Mouse (Mus musculus) cerebellum, adult 11 months (tissue): ENCODE measurements around the gene Nat8f6.
"Not testable (repeated sequence)": the region's sequence is repeated elsewhere in the genome, so short reads cannot be mapped to it uniquely, and the experiment has no call there.

Source experiments
- DNase-seq: peaks from one replicate; pipeline ENCODE4 v3.0.0; 2022

The Nat8f6 gene

DNA sequence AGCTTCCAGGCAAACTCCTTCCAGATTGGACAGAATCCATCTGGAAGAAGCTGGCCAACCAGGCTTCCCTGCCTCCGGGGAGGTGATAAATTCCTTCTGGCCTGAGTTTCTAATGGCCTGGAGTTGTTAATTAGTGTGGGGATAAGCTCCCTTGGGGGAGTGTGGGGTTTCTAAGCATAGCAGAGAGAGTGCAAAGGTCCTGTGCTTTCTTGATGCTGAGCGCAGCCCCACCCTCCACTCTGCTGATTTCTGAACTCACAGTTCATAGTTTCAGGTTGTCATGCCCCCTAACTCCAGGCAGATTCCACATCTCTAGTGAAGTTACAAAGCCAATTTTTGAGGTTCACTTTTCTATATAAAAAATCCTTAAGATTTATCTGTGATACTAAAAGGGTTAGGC, 14.3 kb upstream of the Nat8f6 start:
- DNase-seq: not testable (repeated sequence)

DNA sequence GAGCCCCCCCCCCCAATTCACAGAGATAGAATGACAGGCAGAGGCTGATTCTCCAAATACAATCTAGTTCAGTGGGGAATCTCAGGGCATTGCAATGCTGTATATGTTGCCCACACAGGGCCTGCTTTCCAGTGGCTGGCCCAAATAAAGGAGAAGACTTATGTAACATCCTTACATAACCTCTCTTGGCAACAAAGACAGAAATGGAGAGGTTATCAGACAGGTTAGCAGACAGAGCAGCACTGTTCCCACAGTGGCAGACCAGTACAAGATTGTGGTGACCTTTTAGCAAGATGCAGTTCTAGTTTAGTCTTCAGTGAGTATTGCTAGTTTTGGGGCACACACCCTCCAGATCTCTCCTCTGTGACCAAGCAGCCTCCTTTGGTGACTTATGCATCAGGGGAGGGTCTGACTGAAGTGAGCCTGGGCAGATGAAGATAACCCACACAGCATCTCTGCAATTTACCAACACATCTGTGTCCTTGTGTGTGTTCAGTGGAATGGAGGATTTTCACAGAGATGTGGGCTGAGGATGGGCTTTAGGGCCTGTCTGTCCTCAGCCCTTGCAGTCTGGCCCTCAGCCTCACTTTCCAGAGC, 13.8 kb upstream of the Nat8f6 start:
- DNase-seq: peak; percentile 12

DNA sequence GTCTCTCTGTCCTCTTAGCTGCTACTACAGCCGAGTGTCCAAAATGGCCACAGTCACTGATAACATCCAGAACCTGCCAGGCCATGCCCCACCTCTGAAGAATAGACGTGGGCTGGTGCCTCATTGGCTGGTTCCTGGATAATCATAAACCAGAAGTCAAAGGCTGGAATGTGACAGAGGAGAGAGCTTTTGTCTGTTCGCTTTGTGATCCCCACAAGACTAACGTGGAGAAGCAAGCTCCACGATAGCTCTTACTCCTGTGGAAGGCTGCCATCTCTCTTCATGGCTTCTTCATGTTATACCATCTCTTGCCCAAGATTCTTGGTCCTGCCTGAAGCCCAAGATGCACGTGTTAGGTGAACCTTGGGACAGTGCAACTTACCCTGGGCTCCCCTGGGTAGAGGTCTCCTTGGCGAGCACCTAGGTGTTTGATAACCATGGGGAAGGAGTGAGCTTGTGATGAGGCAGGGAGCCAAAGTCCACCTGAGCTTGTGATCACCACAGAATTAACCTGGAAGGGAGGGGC, 11.1 kb upstream of the Nat8f6 start, which contains the start of gene Nat8:
Gene Nat8 (minus strand): TSS at position 287 of the 526 bp plus-strand sequence.
- no peak for DNase-seq

DNA sequence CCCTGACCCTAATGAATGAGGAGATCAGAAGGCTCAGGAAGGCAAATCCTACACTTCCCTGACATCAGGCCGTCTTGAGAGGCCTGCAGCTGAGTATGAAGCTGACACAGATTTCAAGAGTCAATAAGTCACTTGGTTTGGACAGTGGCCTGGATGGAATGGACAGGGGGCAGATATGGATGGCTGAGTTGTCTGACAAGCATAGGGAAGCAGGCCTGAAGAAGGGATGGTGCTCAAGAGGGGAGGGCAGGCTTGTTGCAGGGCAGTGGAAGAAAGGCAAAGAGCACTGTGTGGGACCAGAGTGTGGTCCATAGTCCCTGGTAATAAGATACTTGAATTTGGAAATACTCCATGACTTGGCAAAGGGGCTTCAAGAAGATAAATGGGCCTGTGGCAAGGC, 8.7 kb upstream of the Nat8f6 start:
- DNase-seq: no peak

DNA sequence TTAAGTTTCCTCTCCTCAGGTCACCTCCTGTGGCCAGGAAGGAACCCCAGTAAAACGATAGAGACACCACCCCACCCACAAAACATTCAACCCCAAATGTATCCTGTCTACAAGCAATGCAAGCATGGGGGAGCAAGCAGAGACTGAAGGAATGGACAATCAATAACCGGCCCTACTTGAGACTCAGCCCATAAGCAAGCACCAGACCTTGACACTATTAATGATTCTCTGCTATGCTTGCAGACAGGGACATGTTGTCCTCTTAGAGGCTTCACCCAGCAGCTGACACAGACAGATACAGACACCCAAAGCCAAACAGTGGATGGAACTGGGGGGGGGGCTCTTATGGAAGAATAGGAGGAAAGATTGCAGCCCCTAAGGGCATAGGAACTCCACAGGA, 5.1 kb upstream of the Nat8f6 start:
- no peak for DNase-seq

DNA sequence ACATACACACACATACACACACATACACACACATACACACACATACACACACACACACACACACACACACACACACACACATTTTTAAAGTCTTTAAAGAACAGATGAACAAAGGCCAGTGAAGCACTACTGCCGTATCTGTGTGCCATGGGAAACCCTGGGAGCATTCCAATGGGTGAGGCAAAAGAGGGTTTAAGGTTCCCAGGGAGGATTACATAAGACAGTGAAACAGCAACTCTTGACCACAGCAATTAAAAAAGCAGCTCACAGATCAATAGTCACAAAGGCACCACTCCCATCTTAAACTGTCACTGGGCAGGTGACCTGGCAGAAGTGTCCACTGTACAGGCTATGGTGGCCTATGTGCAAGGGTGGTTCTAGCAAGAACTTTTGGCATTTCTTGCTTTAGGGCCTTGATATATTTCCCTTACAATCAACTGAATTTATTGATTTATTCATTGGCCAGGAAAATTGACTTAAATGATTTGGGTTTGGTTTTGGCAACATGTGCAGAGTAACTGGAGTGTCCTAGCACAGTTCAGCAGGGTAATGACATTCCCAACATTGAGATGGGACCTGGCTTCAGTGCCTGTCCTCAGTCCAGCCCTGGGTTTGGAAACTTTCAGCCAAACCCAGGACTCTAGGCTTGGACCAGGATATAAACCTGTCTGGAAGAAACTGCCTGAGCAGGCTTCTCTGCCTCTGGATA, 2.8 kb upstream of the Nat8f6 start:
- DNase-seq: no peak

DNA sequence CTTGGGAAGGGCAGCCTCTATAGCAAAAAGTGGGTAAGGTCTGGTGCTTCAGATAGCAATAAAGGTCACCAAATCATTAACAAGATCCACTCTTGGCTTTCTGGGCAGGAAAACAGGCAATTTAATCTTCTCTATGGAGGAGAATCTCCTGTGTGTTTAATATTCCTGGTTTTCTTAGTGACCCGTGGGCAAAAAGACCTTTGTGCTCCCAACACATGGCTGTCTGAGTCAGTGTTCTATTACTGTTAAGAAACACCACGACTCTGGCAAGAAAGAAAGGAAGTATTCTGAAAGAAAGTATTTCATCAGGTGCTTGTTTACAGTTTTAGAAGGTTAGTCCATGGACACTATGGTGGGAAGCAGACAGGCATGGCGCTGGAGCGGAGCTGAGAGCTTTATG, 1.5 kb upstream of the Nat8f6 start:
- DNase-seq: no peak

DNA sequence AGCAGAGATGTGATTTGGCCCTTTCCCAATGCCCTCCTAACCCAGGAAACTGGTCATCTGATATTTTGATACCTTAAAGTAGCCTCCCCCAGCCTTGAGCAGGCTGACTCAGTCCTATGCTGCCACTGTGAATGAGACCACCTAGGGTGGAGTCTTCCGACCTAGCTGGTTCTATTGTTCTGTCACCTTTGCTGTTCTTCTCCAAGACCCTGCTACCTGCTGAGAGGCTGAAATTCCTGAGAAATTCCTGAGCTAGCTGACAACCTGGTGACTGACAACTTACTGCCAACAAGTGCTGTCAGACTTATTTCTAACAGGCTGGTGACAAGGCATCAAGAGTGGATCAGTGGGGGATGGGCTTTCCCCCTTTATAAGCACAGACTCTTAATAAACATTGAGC, 2.4 kb downstream of the Nat8f6 start:
- DNase-seq: no peak

DNA sequence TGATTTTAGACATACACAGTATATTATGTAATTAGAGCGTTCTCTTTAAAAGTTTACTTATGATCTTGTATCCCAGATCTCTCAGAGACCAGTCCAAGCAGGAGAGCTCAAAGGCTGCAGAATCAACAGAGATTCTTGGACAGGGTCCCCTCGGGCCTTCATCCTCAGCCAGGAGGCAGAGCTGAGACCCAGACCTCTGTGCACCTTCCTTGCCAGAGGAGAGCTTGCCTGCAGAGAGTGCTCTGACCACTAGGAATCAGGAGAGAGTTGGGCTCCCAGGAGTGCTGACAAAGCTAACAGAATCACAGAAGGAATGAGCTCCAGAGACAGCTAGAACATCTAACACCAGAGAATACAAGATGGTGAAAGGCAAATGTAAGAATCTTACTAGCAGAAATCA, 7.4 kb downstream of the Nat8f6 start:
- no peak for DNase-seq

DNA sequence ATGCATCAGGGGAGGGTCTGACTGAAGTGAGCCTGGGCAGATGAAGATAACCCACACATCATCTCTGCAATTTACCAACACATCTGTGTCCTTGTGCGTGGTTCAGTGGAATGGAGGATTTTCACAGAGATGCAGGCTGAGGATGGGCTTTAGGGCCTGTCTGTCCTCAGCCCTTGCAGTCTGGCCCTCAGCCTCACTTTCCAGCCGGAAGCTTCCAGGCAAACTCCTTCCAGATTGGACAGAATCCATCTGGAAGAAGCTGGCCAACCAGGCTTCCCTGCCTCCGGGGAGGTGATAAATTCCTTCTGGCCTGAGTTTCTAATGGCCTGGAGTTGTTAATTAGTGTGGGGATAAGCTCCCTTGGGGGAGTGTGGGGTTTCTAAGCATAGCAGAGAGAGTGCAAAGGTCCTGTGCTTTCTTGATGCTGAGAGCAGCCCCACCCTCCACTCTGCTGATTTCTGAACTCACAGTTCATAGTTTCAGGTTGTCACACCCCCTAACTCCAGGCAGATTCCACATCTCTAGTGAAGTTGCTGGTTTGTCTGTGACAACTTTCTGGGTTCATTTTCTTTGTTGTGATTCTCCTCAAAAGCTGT, 9.7 kb downstream of the Nat8f6 start:
- not testable (repeated sequence) for DNase-seq

DNA sequence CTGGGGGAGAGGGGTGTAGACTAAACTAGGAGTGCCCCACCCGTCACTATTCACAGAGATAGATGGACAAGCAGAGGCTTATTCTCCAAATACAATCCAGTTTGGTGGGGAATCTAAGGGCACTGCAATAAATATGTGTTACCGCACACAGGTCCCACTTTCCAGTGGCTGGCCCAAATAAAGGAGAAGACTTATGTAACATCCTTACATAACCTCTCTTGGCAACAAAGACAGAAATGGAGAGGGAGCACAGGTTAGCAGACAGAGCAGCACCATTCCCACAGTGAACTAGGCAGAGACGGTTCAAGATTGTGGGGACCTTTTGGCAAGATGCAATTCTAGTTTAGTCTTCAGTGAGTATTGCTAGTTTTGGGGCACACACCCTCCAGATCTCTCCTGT, 10.2 kb downstream of the Nat8f6 start:
- DNase-seq: not testable (repeated sequence)

DNA sequence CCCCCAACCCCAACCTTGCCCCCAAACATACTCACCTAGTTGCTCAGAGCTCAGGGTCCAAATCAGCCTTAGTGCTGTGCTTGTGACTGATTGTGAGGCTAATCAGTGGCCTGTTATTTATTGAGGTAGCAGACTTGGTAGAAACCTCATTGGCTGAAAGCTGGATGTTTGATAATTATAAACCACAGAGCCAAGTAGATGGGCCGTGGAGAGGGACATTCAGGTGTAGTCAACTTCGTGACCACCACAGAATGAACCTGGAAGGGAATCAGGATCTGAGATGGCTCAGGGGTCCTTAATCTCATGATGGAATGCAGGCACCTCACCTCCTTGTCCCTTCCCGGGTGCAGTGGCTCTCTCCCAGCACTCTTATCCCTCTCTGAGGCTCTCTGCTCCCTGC, 11.0 kb downstream of the Nat8f6 start:
- not testable (repeated sequence) for DNase-seq

DNA sequence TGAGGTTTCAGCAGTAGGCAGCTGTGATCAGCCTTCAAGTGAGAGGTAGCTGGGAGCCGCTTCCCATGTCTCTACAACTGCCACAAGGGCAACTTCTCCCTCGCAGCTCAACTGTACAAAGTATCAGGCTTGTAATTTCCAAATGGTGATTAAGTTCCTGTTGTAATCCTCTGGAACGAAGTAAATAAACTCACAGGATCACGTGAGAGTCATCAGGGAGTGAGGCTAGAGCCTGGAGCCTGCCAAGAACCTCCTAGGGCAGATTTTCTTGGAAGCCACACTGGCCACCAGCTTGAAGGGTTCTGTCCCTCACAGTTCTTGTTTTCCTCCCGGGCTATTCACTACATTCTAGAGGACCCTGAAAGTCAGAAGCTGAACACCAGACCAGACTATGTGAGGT, 17.6 kb downstream of the Nat8f6 start:
- DNase-seq: not testable (repeated sequence)

DNA sequence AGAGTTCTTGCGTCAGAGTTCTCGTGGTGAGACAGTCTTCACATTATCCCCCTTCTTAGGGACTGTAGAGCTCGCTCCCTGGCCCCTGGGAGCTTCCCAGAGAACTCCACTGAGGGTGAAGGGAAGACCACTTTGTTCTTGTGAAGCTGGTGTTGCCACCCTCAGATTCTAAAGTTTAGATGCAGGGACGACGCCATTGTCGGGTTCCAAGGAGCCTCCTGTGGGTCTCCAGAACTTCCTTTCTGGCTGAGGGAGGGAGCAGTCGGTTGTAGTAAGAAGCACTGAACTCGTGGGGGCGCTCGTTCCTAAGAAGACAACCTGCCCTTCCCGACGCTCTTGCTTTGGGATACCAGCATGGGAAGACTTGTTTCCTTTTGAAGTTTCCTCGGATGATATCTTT, 55.2 kb downstream of the Nat8f6 start, which contains the start of gene Nat8f3:
Gene Nat8f3 (minus strand): TSS at position 223 of the 400 bp plus-strand sequence.
- DNase-seq: peak; percentile 28

DNA sequence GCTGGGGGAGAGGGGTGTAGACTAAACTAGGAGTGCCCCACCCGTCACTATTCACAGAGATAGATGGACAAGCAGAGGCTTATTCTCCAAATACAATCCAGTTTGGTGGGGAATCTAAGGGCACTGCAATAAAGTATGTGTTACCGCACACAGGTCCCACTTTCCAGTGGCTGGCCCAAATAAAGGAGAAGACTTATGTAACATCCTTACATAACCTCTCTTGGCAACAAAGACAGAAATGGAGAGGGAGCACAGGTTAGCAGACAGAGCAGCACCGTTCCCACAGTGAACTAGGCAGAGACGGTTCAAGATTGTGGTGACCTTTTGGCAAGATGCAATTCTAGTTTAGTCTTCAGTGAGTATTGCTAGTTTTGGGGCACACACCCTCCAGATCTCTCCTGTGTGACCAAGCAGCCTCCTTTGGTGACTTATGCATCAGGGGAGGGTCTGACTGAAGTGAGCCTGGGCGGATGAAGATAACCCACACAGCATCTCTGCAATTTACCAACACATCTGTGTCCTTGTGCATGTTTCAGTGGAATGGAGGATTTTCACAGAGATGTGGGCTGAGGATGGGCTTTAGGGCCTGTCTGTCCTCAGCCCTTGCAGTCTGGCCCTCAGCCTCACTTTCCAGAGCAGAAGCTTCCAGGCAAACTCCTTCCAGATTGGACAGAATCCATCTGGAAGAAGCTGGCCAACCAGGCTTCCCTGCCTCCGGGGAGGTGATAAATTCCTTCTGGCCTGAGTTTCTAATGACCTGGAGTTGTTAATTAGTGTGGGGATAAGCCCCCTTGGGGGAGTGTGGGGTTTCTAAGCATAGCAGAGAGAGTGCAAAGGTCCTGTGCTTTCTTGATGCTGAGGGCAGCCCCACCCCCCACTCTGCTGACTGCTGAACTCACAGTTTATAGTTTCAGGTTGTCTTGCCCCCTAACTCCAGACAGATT, 57.4 kb downstream of the Nat8f6 start:
- DNase-seq: not testable (repeated sequence)

DNA sequence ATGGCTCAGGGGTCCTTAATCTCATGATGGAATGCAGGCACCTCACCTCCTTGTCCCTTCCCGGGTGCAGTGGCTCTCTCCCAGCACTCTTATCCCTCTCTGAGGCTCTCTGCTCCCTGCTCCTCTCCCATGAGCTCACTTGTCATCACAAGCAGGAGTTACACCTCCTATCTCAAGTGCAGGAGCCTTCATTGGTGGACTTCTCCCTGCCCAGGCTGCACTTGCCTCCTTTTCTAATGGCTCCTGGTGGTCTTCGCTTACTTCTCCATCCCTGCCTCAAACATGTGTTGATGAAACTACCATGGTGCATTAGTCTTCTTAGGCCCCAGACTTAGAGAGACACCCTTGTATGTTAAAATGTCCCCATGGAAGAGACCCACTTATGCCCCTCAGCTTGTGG, 58.1 kb downstream of the Nat8f6 start:
- DNase-seq: not testable (repeated sequence)
